Mouse (Mus musculus): ENCODE measurements around the gene Cfap161. TPM values are rescaled to one million over a fixed set of nuclear protein-coding genes. Genes with fewer than 3 reads are reported as not detected.

The Cfap161 gene
- polyA plus RNA-seq, 1 experiment: not detected

DNA sequence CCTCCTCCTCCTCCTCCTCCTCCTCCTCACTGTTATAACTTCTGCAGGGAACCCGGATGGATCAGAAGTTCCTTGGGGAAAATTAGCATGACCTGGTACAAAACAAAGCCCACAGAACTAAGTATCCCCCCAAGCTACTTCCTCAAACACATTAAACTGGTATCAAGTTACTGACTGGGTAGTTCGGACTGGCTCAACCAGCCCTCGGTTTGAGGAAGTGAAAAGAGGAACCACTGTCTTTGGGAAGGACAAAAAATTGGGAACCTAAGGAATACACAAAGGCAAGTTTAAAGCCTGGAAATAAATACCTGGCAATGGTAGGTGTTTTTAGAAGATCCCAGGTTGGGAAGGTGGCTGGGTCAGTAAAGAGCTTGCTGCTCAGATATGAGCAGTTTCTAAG is 15.0 kb upstream of the Cfap161 start:
- Histone ChIP-seq H3K4me1 (ENCODE audit: control insufficient read depth, insufficient read depth, low read length) (peaks cover 11% of the 10 kb centered on the region), H3K4me3 (ENCODE audit: low read depth, low read length) (no peak overlapping the region), H3K9ac (ENCODE audit: low read depth, poor library complexity, severe bottlenecking) (no peak overlapping the region), H3K36me3 (ENCODE audit: control insufficient read depth, insufficient read depth, low read length, poor library complexity, severe bottlenecking) (no peaks in the 10 kb centered on the region), H3K9me3 (replicated peaks; ENCODE audit: control insufficient read depth, insufficient read depth, low read length, poor library complexity, severe bottlenecking) (no peaks in the 10 kb centered on the region), H3K27ac (ENCODE audit: insufficient read depth, low read length) (no peak overlapping the region), H3K27me3 (ENCODE audit: control insufficient read depth, insufficient read depth, low read length, poor library complexity, severe bottlenecking) (no peaks in the 10 kb centered on the region)
- TF ChIP-seq CTCF (IDR thresholded peaks at IDR 0.05; ENCODE audit: low read depth, low read length): no peak
- no peak for TF ChIP-seq POLR2A (IDR thresholded peaks at IDR 0.05; ENCODE audit: insufficient read depth, low read length)
- TF ChIP-seq EP300 (IDR thresholded peaks at IDR 0.05; ENCODE audit: insufficient read depth, low read depth, low read length): no peak

- Histone ChIP-seq H3K27ac (ENCODE audit: insufficient read depth, low read length) (no peak overlapping the region), H3K4me1 (ENCODE audit: control insufficient read depth, insufficient read depth, low read length) (peaks cover 11% of the 10 kb centered on the region), H3K27me3 (ENCODE audit: control insufficient read depth, insufficient read depth, low read length, poor library complexity, severe bottlenecking) (no peaks in the 10 kb centered on the region), H3K4me3 (ENCODE audit: low read depth, low read length) (no peak overlapping the region), H3K9me3 (replicated peaks; ENCODE audit: control insufficient read depth, insufficient read depth, low read length, poor library complexity, severe bottlenecking) (no peaks in the 10 kb centered on the region), H3K36me3 (ENCODE audit: control insufficient read depth, insufficient read depth, low read length, poor library complexity, severe bottlenecking) (no peaks in the 10 kb centered on the region), H3K9ac (ENCODE audit: low read depth, poor library complexity, severe bottlenecking) (no peak overlapping the region)
- TF ChIP-seq POLR2A (IDR thresholded peaks at IDR 0.05; ENCODE audit: insufficient read depth, low read length) (no peak), CTCF (IDR thresholded peaks at IDR 0.05; ENCODE audit: low read depth, low read length) (no peak), EP300 (IDR thresholded peaks at IDR 0.05; ENCODE audit: insufficient read depth, low read depth, low read length) (no peak)
These were observed 14.4 kb upstream of the Cfap161 start for GRCm38 (mm10) chr7:83809060-83809459.

- H3K27ac ChIP-seq (ENCODE audit: insufficient read depth, low read length): no peak overlapping the region
- no peak overlapping the region for H3K9ac ChIP-seq (ENCODE audit: low read depth, poor library complexity, severe bottlenecking)
- no peak overlapping the region for H3K4me3 ChIP-seq (ENCODE audit: low read depth, low read length)
- H3K9me3 ChIP-seq (replicated peaks; ENCODE audit: control insufficient read depth, insufficient read depth, low read length, poor library complexity, severe bottlenecking): no peaks in the 10 kb centered on the region
- H3K36me3 ChIP-seq (ENCODE audit: control insufficient read depth, insufficient read depth, low read length, poor library complexity, severe bottlenecking): no peaks in the 10 kb centered on the region
- no peaks in the 10 kb centered on the region for H3K27me3 ChIP-seq (ENCODE audit: control insufficient read depth, insufficient read depth, low read length, poor library complexity, severe bottlenecking)
- TF ChIP-seq EP300 (IDR thresholded peaks at IDR 0.05; ENCODE audit: insufficient read depth, low read depth, low read length) (no peak), POLR2A (IDR thresholded peaks at IDR 0.05; ENCODE audit: insufficient read depth, low read length) (no peak), CTCF (IDR thresholded peaks at IDR 0.05; ENCODE audit: low read depth, low read length) (no peak)
- H3K4me1 ChIP-seq (ENCODE audit: control insufficient read depth, insufficient read depth, low read length): peaks cover 7% of the 10 kb centered on the region
These were observed 12.3 kb upstream of the Cfap161 start for GRCm38 (mm10) chr7:83806934-83807333.

DNA sequence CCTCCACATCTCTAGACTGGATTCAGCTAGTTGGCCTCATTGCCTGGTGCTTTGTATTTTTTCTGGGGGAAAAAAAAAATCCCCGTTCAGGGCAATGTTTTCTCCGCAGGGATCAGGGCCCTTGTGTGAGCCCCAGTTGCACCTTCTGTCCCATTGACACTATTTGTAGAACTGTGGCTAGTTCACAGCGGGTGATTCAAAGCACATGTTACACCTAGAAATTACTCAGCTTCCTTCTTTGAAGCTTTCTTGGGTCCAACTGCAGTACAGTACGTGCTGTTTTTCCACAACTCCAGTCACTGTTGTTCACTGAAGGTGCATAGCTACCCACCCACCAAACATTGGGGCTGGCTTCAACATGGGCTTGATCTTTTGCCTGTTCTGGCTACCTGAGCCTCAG is 9.1 kb upstream of the Cfap161 start:
- H3K9ac ChIP-seq (ENCODE audit: low read depth, poor library complexity, severe bottlenecking): no peak overlapping the region
- H3K36me3 ChIP-seq (ENCODE audit: control insufficient read depth, insufficient read depth, low read length, poor library complexity, severe bottlenecking): no peaks in the 10 kb centered on the region
- no peaks in the 10 kb centered on the region for H3K27me3 ChIP-seq (ENCODE audit: control insufficient read depth, insufficient read depth, low read length, poor library complexity, severe bottlenecking)
- no peak overlapping the region for H3K4me3 ChIP-seq (ENCODE audit: low read depth, low read length)
- TF ChIP-seq POLR2A (IDR thresholded peaks at IDR 0.05; ENCODE audit: insufficient read depth, low read length) (no peak), CTCF (IDR thresholded peaks at IDR 0.05; ENCODE audit: low read depth, low read length) (no peak), EP300 (IDR thresholded peaks at IDR 0.05; ENCODE audit: insufficient read depth, low read depth, low read length) (no peak)
- no peaks in the 10 kb centered on the region for H3K9me3 ChIP-seq (replicated peaks; ENCODE audit: control insufficient read depth, insufficient read depth, low read length, poor library complexity, severe bottlenecking)
- H3K27ac ChIP-seq (ENCODE audit: insufficient read depth, low read length): no peak overlapping the region
- H3K4me1 ChIP-seq (ENCODE audit: control insufficient read depth, insufficient read depth, low read length): no peaks in the 10 kb centered on the region

DNA sequence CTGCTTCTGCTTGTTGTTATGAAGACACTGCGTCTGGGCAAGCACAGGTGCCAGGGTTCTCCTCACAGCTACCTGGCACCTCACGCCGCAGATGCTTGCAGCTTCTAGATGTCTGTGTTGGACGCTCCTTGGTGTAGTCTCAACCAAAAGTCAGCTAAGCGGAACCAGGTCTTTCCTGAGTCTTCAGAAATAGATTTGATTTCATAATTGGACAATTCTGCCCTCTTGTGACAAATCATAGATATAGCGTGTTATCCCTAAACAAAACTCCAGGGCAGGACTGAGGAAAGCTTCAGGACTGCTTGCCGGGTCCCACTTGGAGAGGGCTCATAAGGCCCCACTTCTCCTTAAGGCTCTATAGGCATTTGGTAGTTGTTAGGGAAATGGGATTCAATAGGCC is 7.8 kb upstream of the Cfap161 start:
- TF ChIP-seq EP300 (IDR thresholded peaks at IDR 0.05; ENCODE audit: insufficient read depth, low read depth, low read length) (no peak), POLR2A (IDR thresholded peaks at IDR 0.05; ENCODE audit: insufficient read depth, low read length) (no peak), CTCF (IDR thresholded peaks at IDR 0.05; ENCODE audit: low read depth, low read length) (no peak)
- Histone ChIP-seq H3K9ac (ENCODE audit: low read depth, poor library complexity, severe bottlenecking) (no peak overlapping the region), H3K9me3 (replicated peaks; ENCODE audit: control insufficient read depth, insufficient read depth, low read length, poor library complexity, severe bottlenecking) (no peaks in the 10 kb centered on the region), H3K27me3 (ENCODE audit: control insufficient read depth, insufficient read depth, low read length, poor library complexity, severe bottlenecking) (no peaks in the 10 kb centered on the region), H3K27ac (ENCODE audit: insufficient read depth, low read length) (no peak overlapping the region), H3K36me3 (ENCODE audit: control insufficient read depth, insufficient read depth, low read length, poor library complexity, severe bottlenecking) (no peaks in the 10 kb centered on the region), H3K4me1 (ENCODE audit: control insufficient read depth, insufficient read depth, low read length) (no peaks in the 10 kb centered on the region), H3K4me3 (ENCODE audit: low read depth, low read length) (no peak overlapping the region)

DNA sequence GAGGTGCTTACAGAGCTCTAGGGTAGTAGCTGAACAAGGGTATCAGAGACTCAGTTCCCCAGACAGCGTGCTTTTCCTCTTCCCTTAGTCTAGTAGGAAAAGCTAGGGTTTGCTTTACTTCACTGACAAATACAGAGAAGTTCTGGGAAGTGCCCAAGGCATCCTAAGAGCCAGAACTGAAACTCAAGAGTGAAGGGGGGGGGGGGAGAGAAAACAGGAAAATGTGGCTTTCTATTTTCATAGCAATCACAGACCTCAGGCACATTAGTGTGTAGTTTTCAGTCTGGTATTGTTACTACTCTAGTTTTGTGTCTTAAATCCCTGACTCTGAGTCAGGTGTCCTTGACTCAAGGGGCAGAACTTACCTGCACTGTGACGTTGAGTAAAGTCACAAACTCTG is 7.3 kb upstream of the Cfap161 start:
- Histone ChIP-seq H3K4me3 (ENCODE audit: low read depth, low read length) (no peak overlapping the region), H3K9me3 (replicated peaks; ENCODE audit: control insufficient read depth, insufficient read depth, low read length, poor library complexity, severe bottlenecking) (no peaks in the 10 kb centered on the region), H3K27me3 (ENCODE audit: control insufficient read depth, insufficient read depth, low read length, poor library complexity, severe bottlenecking) (no peaks in the 10 kb centered on the region), H3K27ac (ENCODE audit: insufficient read depth, low read length) (no peak overlapping the region), H3K36me3 (ENCODE audit: control insufficient read depth, insufficient read depth, low read length, poor library complexity, severe bottlenecking) (no peaks in the 10 kb centered on the region), H3K9ac (ENCODE audit: low read depth, poor library complexity, severe bottlenecking) (no peak overlapping the region), H3K4me1 (ENCODE audit: control insufficient read depth, insufficient read depth, low read length) (no peaks in the 10 kb centered on the region)
- TF ChIP-seq CTCF (IDR thresholded peaks at IDR 0.05; ENCODE audit: low read depth, low read length) (no peak), POLR2A (IDR thresholded peaks at IDR 0.05; ENCODE audit: insufficient read depth, low read length) (no peak), EP300 (IDR thresholded peaks at IDR 0.05; ENCODE audit: insufficient read depth, low read depth, low read length) (no peak)
